Mouse (Mus musculus): ENCODE measurements around the gene Inppl1. TPM values are rescaled to one million over a fixed set of nuclear protein-coding genes. Genes with fewer than 3 reads are reported as not detected.

The Inppl1 gene
- total and polyA plus RNA-seq, 3 experiments = 146 to 170 (median 164) TPM

DNA sequence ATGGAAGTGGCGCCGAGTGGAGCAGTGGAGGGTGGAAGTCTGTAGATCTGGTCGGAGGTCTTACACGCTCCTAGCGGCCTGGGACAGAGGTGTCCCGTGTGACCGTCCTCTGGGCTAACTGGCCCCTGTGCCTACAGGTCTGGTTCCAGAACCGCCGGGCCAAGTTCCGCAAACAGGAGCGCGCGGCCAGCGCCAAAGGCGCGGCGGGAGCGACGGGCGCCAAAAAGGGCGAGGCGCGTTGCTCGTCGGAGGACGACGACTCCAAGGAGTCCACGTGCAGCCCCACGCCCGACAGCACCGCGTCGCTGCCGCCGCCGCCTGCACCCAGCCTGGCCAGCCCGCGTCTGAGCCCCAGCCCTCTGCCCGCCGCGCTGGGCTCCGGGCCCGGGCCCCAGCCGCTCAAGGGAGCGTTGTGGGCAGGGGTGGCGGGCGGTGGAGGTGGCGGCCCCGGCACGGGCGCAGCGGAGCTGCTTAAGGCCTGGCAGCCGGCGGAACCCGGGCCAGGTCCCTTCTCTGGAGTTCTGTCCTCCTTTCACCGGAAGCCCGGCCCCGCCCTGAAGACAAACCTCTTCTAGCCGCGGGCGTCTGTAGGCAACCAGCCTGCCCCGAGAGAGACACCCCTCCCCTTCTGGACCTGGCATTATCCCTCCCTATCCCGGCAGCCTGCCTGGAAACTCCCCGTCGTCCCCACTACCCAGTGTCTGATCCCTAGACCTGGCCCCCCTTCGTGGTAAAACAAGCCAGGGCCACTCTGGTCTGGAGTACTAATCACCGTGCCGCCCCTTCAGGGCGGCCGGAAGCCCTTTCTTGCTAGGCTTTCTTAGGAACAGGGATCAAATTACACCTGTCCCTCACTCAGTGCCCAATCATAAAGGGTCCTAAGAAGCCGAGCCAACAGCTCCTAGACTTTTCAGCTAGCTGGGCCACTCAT, 16.2 kb downstream of the Inppl1 start:
- Histone ChIP-seq H3K4me1 (ENCODE audit: control insufficient read depth, insufficient read depth, low read length) (peaks cover 3% of the 10 kb centered on the region; the same call in 1 of the 2 replicates), H3K27ac (peak overlapping the region; percentile 59), H3K79me2 (replicated peaks; ENCODE audit: control insufficient read depth, insufficient read depth, low read length) (no peaks in the 10 kb centered on the region), H3K36me3 (ENCODE audit: control insufficient read depth, insufficient read depth, low read length) (no peaks in the 10 kb centered on the region), H3K27me3 (ENCODE audit: control insufficient read depth, insufficient read depth, low read length) (peaks cover 17% of the 10 kb centered on the region), H3K4me3 (peak overlapping the region; percentile 43), H3K9ac (ENCODE audit: low read depth, low read length) (peak overlapping the region; percentile 67)
- intact Hi-C loops (cut with DNase I) = no loop called here
- WGBS = under 1% methylated on average over 71 of the region's 71 CpGs
- DNase-seq = peak; percentile 74 to 79
- TF ChIP-seq EP300 (IDR thresholded peaks at IDR 0.05; ENCODE audit: insufficient read depth, low read depth, low read length) = 0 out of 2 replicates have a peak, but pooled peaks have one; percentile 3
- peak; percentile 14 for TF ChIP-seq CTCF (IDR thresholded peaks at IDR 0.05)
- TF ChIP-seq POLR2A (IDR thresholded peaks at IDR 0.05; ENCODE audit: insufficient read depth, low read depth, low read length) = no peak

DNA sequence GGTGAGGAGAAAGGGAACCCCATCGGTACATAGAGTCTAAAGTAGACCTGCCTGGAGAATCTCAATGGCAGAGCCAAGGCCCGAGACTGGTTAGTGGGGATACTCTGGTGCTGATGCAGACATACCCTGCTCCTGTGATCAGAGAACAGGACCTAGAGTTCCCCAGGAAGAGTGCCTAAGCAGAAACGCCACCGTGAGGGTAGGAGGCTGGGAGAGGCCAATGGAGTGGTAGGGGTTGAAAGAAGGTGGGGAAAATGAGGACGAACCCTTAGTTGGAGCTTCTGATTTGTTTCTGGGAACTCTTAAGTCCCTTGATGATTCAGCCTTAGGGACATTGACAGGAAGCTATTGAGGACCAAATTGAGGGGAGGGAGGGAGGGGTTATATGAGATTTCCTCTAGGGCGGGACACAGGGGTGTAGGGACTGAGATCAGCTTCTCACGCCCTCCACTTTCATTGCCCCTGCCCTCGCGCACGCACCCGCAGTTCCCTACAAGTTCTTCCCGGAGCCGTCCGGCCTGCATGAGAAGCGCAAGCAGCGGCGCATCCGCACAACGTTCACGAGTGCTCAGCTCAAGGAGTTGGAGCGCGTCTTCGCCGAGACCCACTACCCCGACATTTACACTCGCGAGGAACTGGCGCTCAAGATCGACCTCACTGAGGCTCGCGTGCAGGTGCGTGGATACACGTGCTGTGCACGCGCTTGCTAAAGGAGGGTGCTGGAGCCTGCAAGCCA, 17.6 kb downstream of the Inppl1 start:
- peaks cover 17% of the 10 kb centered on the region for H3K27me3 ChIP-seq (ENCODE audit: control insufficient read depth, insufficient read depth, low read length)
- peak; percentile 18 to 36 for DNase-seq
- peaks cover 3% of the 10 kb centered on the region; the same call in 1 of the 2 replicates for H3K4me1 ChIP-seq (ENCODE audit: control insufficient read depth, insufficient read depth, low read length)
- intact Hi-C loops (cut with DNase I) = no loop called here
- 14% methylated on average over 35 of the region's 35 CpGs for WGBS
- TF ChIP-seq POLR2A (IDR thresholded peaks at IDR 0.05; ENCODE audit: insufficient read depth, low read depth, low read length) (0 out of 2 replicates have a peak, but pooled peaks have one; percentile 21), CTCF (IDR thresholded peaks at IDR 0.05) (no peak)
- no peak overlapping the region for H3K27ac ChIP-seq
- peak overlapping the region; percentile 6; the same call in 1 of the 2 replicates for H3K9ac ChIP-seq (ENCODE audit: low read depth, low read length)
- no peaks in the 10 kb centered on the region for H3K36me3 ChIP-seq (ENCODE audit: control insufficient read depth, insufficient read depth, low read length)
- no peaks in the 10 kb centered on the region for H3K79me2 ChIP-seq (replicated peaks; ENCODE audit: control insufficient read depth, insufficient read depth, low read length)
- peak overlapping the region; percentile 29; the same call in 1 of the 2 replicates for H3K4me3 ChIP-seq

DNA sequence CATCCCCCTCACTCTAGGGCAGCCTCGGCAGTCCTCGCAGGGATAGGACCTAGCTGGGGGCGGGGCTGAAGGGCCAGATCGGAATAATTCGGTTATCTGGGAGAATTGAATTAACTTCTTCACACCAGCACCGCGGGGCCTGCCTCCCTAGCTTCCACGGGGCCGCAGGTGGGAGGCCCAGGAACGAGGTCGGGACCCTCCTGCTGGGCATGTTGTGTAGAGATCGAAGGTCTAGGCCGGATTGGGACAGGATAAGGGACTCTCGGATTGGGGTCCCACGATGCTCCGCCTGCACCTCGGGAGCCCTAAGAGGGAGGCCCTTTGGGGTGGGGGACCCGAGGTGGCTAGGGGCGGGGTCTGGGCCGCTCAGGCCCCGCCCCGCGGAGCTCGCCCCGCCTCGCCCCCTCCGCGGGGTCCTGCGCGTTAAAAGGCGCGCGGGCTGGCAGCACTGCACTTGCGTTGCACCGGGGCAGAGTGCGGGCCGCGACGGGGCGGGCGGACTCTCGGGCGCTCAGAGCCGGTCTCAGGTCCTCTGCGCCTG, 20.1 kb downstream of the Inppl1 start, which contains the start of gene Phox2a:
TSS of gene Phox2a (plus strand) at position 453 of the 541 bp plus-strand sequence.
- intact Hi-C loops (cut with DNase I) = no loop called here
- WGBS = 3% methylated on average over 44 of the region's 45 CpGs
- no peak for TF ChIP-seq EP300 (IDR thresholded peaks at IDR 0.05; ENCODE audit: insufficient read depth, low read depth, low read length)
- no peak for TF ChIP-seq POLR2A (IDR thresholded peaks at IDR 0.05; ENCODE audit: insufficient read depth, low read depth, low read length)
- no peak for TF ChIP-seq CTCF (IDR thresholded peaks at IDR 0.05)
- Histone ChIP-seq H3K4me1 (ENCODE audit: control insufficient read depth, insufficient read depth, low read length) (peaks cover 3% of the 10 kb centered on the region; the same call in 1 of the 2 replicates), H3K27ac (no peak within 1 kb of the TSS), H3K36me3 (ENCODE audit: control insufficient read depth, insufficient read depth, low read length) (no peaks in the 10 kb centered on the region), H3K27me3 (ENCODE audit: control insufficient read depth, insufficient read depth, low read length) (peaks cover 17% of the 10 kb centered on the region), H3K9ac (ENCODE audit: low read depth, low read length) (no peak within 1 kb of the TSS), H3K79me2 (replicated peaks; ENCODE audit: control insufficient read depth, insufficient read depth, low read length) (no peaks in the 10 kb centered on the region), H3K4me3 (no peak within 1 kb of the TSS)
- no peak for DNase-seq

DNA sequence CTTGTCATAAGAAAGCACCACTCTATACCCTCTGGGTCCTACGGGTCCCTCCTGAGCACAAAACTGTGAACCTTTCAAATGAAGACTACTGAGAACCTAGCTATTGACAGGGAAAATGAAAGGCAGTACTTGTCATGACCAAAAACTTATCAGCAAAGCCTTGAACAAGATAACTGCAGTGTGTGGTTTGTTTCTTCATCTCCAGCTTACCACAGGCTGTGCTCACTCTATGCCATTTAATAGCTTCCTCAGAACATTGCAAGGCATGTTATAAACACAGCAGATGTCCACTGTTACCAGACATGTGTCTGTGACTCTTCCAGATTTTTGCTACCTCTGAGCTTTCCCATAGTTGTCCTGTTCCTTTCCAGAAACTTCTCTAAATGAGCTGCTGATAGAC, 61.0 kb downstream of the Inppl1 start:
- intact Hi-C loops (cut with DNase I) = no loop called here
- DNase-seq = no peak
- no peaks in the 10 kb centered on the region for H3K79me2 ChIP-seq (replicated peaks; ENCODE audit: control insufficient read depth, insufficient read depth, low read length)
- TF ChIP-seq EP300 (IDR thresholded peaks at IDR 0.05; ENCODE audit: insufficient read depth, low read depth, low read length) (no peak), POLR2A (IDR thresholded peaks at IDR 0.05; ENCODE audit: insufficient read depth, low read depth, low read length) (no peak), CTCF (IDR thresholded peaks at IDR 0.05) (no peak)
- H3K27me3 ChIP-seq (ENCODE audit: control insufficient read depth, insufficient read depth, low read length) = no peaks in the 10 kb centered on the region
- H3K27ac ChIP-seq = no peak overlapping the region
- 91% methylated on average over 1 of the region's 1 CpGs for WGBS
- no peak overlapping the region for H3K9ac ChIP-seq (ENCODE audit: low read depth, low read length)
- H3K36me3 ChIP-seq (ENCODE audit: control insufficient read depth, insufficient read depth, low read length) = no peaks in the 10 kb centered on the region
- H3K4me1 ChIP-seq (ENCODE audit: control insufficient read depth, insufficient read depth, low read length) = no peaks in the 10 kb centered on the region
- no peak overlapping the region for H3K4me3 ChIP-seq

DNA sequence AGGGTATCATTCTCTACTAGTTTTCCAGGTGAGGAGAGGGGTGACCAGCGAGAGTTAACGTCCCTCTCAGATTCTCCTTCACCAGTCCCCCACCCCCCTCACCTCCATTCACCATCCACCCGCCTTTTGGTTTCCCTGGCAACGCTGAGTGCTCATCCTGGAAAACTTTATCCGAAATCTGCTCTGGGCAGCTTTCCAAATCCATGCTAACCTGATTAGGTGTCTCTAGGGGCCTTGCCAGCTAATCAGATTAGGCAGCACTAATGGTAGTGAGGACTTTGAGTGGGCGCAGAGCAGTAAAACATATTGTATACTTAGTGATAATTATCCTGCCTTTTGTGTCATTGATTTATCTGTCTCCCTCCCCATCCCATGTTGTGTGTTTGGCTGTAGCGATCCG, 65.3 kb downstream of the Inppl1 start:
- Histone ChIP-seq H3K79me2 (replicated peaks; ENCODE audit: control insufficient read depth, insufficient read depth, low read length) (no peaks in the 10 kb centered on the region), H3K4me1 (ENCODE audit: control insufficient read depth, insufficient read depth, low read length) (no peaks in the 10 kb centered on the region), H3K9ac (ENCODE audit: low read depth, low read length) (no peak overlapping the region), H3K4me3 (no peak overlapping the region), H3K27me3 (ENCODE audit: control insufficient read depth, insufficient read depth, low read length) (no peaks in the 10 kb centered on the region), H3K27ac (no peak overlapping the region), H3K36me3 (ENCODE audit: control insufficient read depth, insufficient read depth, low read length) (no peaks in the 10 kb centered on the region)
- intact Hi-C loops (cut with DNase I) = no loop called here
- no peak for TF ChIP-seq EP300 (IDR thresholded peaks at IDR 0.05; ENCODE audit: insufficient read depth, low read depth, low read length)
- 71% methylated on average over 8 of the region's 8 CpGs for WGBS
- DNase-seq = no peak

Small RNAs within 50 kb of the gene (microRNA-seq; reads per million reads assigned to microRNA genes)
- 0 reads per million in 2 experiments for gene Gm22655

Other genes with a start within 250 kb of the Inppl1 start
- 10 to 100 TPM; 72.6 to 79.2 TPM for gene Clpb, start 174.6 kb downstream of the Inppl1 start, total RNA-seq (2021)
- 57.3 and 77.1 TPM in 2 replicates for gene Clpb, start 174.6 kb downstream of the Inppl1 start, polyA plus RNA-seq (2012; rRNA removed)
- under 1 TPM; 0.14 to 0.34 TPM for gene Phox2a, start 19.9 kb downstream of the Inppl1 start, total RNA-seq (2021)
- 0.20 and 0.33 TPM in 2 replicates for gene Phox2a, start 19.9 kb downstream of the Inppl1 start, polyA plus RNA-seq (2012; rRNA removed)
- gene Folr2, start 19.0 kb upstream of the Inppl1 start, total RNA-seq (2021) = 1 to 10 TPM; 5.2 to 6.0 TPM
- gene Folr2, start 19.0 kb upstream of the Inppl1 start, polyA plus RNA-seq (2012; rRNA removed) = 23.1 and 29.8 TPM in 2 replicates
- 10 to 100 TPM; 18.4 to 20.3 TPM for gene Anapc15, start 25.5 kb upstream of the Inppl1 start, total RNA-seq (2021)
- gene Anapc15, start 25.5 kb upstream of the Inppl1 start, polyA plus RNA-seq (2012; rRNA removed) = 24.2 and 27.9 TPM in 2 replicates
- gene Folr1, start 32.6 kb upstream of the Inppl1 start, total RNA-seq (2021) = not detected
- 0.39 and 2.1 TPM in 2 replicates for gene Folr1, start 32.6 kb upstream of the Inppl1 start, polyA plus RNA-seq (2012; rRNA removed)
- gene Lamtor1, start 67.7 kb upstream of the Inppl1 start, total RNA-seq (2021) = 100 to 1,000 TPM; 104 to 125 TPM
- gene Lamtor1, start 67.7 kb upstream of the Inppl1 start, polyA plus RNA-seq (2012; rRNA removed) = 244 and 272 TPM in 2 replicates
- not detected for gene Tomt, start 68.1 kb upstream of the Inppl1 start, total RNA-seq (2021)
- gene Tomt, start 68.1 kb upstream of the Inppl1 start, polyA plus RNA-seq (2012; rRNA removed) = 0.12 TPM in 1 of 2 replicates, not detected in the other
- gene Lrrc51, start 95.7 kb upstream of the Inppl1 start, total RNA-seq (2021) = 1 to 10 TPM; 3.0 to 4.5 TPM
- gene Lrrc51, start 95.7 kb upstream of the Inppl1 start, polyA plus RNA-seq (2012; rRNA removed) = 7.5 and 11.6 TPM in 2 replicates
- 10 to 100 TPM; 88.3 to 93.8 TPM for gene Numa1, start 95.9 kb upstream of the Inppl1 start, total RNA-seq (2021)
- 53.3 and 63.3 TPM in 2 replicates for gene Numa1, start 95.9 kb upstream of the Inppl1 start, polyA plus RNA-seq (2012; rRNA removed)
- gene Il18bp, start 180.5 kb upstream of the Inppl1 start, total RNA-seq (2021) = 10 to 100 TPM in 1 of 2 experiments, 1 to 10 TPM in 1; 8.6 to 12.3 TPM
- gene Il18bp, start 180.5 kb upstream of the Inppl1 start, polyA plus RNA-seq (2012; rRNA removed) = 14.4 and 21.8 TPM in 2 replicates
- 10 to 100 TPM; 20.7 to 23.9 TPM for gene Rnf121, start 227.2 kb upstream of the Inppl1 start, total RNA-seq (2021)
- gene Rnf121, start 227.2 kb upstream of the Inppl1 start, polyA plus RNA-seq (2012; rRNA removed) = 21.3 and 33.9 TPM in 2 replicates
- gene Xndc1, start 227.3 kb upstream of the Inppl1 start, total RNA-seq (2021) = 1 to 10 TPM; 5.7 to 6.5 TPM
- 11.2 and 18.6 TPM in 2 replicates for gene Xndc1, start 227.3 kb upstream of the Inppl1 start, polyA plus RNA-seq (2012; rRNA removed)
- gene Xntrpc, start 227.5 kb upstream of the Inppl1 start, total RNA-seq (2021) = under 1 TPM; 0.81 to 0.98 TPM
- gene Xntrpc, start 227.5 kb upstream of the Inppl1 start, polyA plus RNA-seq (2012; rRNA removed) = 1.2 and 2.4 TPM in 2 replicates
- under 1 TPM in 1 of 2 experiments, not detected in 1; 0.23 TPM for gene Trpc2, start 244.9 kb upstream of the Inppl1 start, total RNA-seq (2021)
- 0.70 and 1.2 TPM in 2 replicates for gene Trpc2, start 244.9 kb upstream of the Inppl1 start, polyA plus RNA-seq (2012; rRNA removed)